ENCODE assay signal across 8 mouse cellular contexts in genomic region chr8:105270101-105270915, GRCm38 (mm10). TPM values are rescaled to one million over a fixed set of nuclear protein-coding genes. Genes with fewer than 3 reads are reported as not detected.
DNase-seq lines count a peak whose midpoint lies in the region; ATAC-seq lines count a peak whose summit lies in the region.

No protein-coding gene starts in this region.

- H3K4me3 ChIP-seq in heart, embryonic 15.5 days, result peak overlapping the region; percentile 50
- peak overlapping the region; percentile 39 for H3K4me3 ChIP-seq in hindbrain, embryonic 11.5 days (ENCODE audit: low read depth, low read length)
- peak overlapping the region; percentile 50 for H3K4me3 ChIP-seq in midbrain, embryonic 13.5 days (replicated peaks)

- no peak overlapping the region for H3K27ac ChIP-seq in heart, embryonic 15.5 days
- H3K27ac ChIP-seq in hindbrain, embryonic 11.5 days (ENCODE audit: low read depth, low read length), result no peak overlapping the region
- H3K27ac ChIP-seq in midbrain, embryonic 13.5 days, result no peak overlapping the region

- no peaks in the 10 kb centered on the region for H3K9me3 ChIP-seq in heart, embryonic 15.5 days (replicated peaks)
- H3K9me3 ChIP-seq in hindbrain, embryonic 11.5 days (ENCODE audit: control insufficient read depth, low read length), result no peaks in the 10 kb centered on the region
- no peaks in the 10 kb centered on the region; the same call in 1 of the 2 replicates for H3K9me3 ChIP-seq in midbrain, embryonic 13.5 days

- peak overlapping the region; percentile 52 for H3K9ac ChIP-seq in heart, embryonic 15.5 days
- H3K9ac ChIP-seq in hindbrain, embryonic 11.5 days (ENCODE audit: low read depth, low read length), result no peak overlapping the region
- H3K9ac ChIP-seq in midbrain, embryonic 13.5 days (replicated peaks), result peak overlapping the region; percentile 42; the same call in 1 of the 2 replicates

- no peak for DNase-seq in heart, adult 9 months (ENCODE audit: low spot score in 2 of 2)
- peak; percentile 41 for DNase-seq in ZHBTc4 (ENCODE audit: low read depth, low spot score)
- peak; percentile 46 for DNase-seq in hindbrain, embryonic 11.5 days (ENCODE audit: low spot score)
- DNase-seq in embryo, embryonic 9.5 days (ENCODE audit: extremely low spot score), result no peak
- DNase-seq in layer of hippocampus, postnatal 36 days, result no peak
- no peak for DNase-seq in frontal cortex, postnatal 10 days (ENCODE audit: low spot score in 2 of 2)

- peak overlapping the region; percentile 84 for H3K4me2 ChIP-seq in heart, embryonic 15.5 days
- peak overlapping the region; percentile 76 for H3K4me2 ChIP-seq in hindbrain, embryonic 11.5 days (replicated peaks; ENCODE audit: low read depth, low read length)
- H3K4me2 ChIP-seq in midbrain, embryonic 13.5 days (replicated peaks), result peak overlapping the region; percentile 75

- no peak for ATAC-seq in heart, embryonic 15.5 days (replicated peaks; ENCODE audit: insufficient number of reproducible peaks, insufficient read depth, low FRiP score, low read depth)
- no peak for ATAC-seq in hindbrain, embryonic 11.5 days (ENCODE audit: low FRiP score)
- ATAC-seq in midbrain, embryonic 13.5 days, result no peak

- peaks cover 31% of the 10 kb centered on the region for H3K4me1 ChIP-seq in heart, embryonic 15.5 days (replicated peaks)
- H3K4me1 ChIP-seq in hindbrain, embryonic 11.5 days (replicated peaks; ENCODE audit: control insufficient read depth, insufficient read depth, low read length), result peaks cover 13% of the 10 kb centered on the region; the same call in 1 of the 2 replicates
- H3K4me1 ChIP-seq in midbrain, embryonic 13.5 days (replicated peaks), result peaks cover 33% of the 10 kb centered on the region

- H3K27me3 ChIP-seq in heart, embryonic 15.5 days, result peaks cover 89% of the 10 kb centered on the region
- peaks cover 92% of the 10 kb centered on the region for H3K27me3 ChIP-seq in hindbrain, embryonic 11.5 days (ENCODE audit: control insufficient read depth, insufficient read depth, low read length)
- peaks cover 99% of the 10 kb centered on the region for H3K27me3 ChIP-seq in midbrain, embryonic 13.5 days

- 5% methylated on average over 39 of the region's 39 CpGs for WGBS in heart, embryonic 15.5 days
- 2% methylated on average over 39 of the region's 39 CpGs for WGBS in hindbrain, embryonic 11.5 days
- 3% methylated on average over 39 of the region's 39 CpGs for WGBS in midbrain, embryonic 13.5 days

- H3K36me3 ChIP-seq in heart, embryonic 15.5 days, result 0 out of 2 replicates have a peak, but pooled peaks cover 3% of the 10 kb centered on the region
- H3K36me3 ChIP-seq in hindbrain, embryonic 11.5 days (ENCODE audit: control insufficient read depth, insufficient read depth, low read length), result no peaks in the 10 kb centered on the region
- H3K36me3 ChIP-seq in midbrain, embryonic 13.5 days, result no peaks in the 10 kb centered on the region

RNA-seq across cellular contexts. Expression of gene Hsf4, which starts 0.7 kb away (rescaled TPM):
- polyA plus RNA-seq in heart, embryonic 15.5 days (2015; fragmentation: Nextera tagmentation; extraction: Ambion mirVana), result 0.13 and 0.30 TPM in 2 replicates
- polyA plus RNA-seq in hindbrain, embryonic 11.5 days (2014; fragmentation: Nextera tagmentation; extraction: Ambion mirVana), result 0.21 and 0.52 TPM in 2 replicates
- polyA plus RNA-seq in midbrain, embryonic 13.5 days (2015; fragmentation: Nextera tagmentation; extraction: Ambion mirVana), result 0.17 and 0.38 TPM in 2 replicates
- 1 to 10 TPM; 4.9 to 7.0 TPM for total RNA-seq in layer of hippocampus, postnatal 36 days (2021)

RNA-seq across cellular contexts. Expression of gene Nol3, which starts 5.6 kb away (rescaled TPM):
- polyA plus RNA-seq in heart, embryonic 15.5 days (2015; fragmentation: Nextera tagmentation; extraction: Ambion mirVana), result 3.8 and 4.7 TPM in 2 replicates
- 2.7 and 3.1 TPM in 2 replicates for polyA plus RNA-seq in hindbrain, embryonic 11.5 days (2014; fragmentation: Nextera tagmentation; extraction: Ambion mirVana)
- 3.1 and 4.3 TPM in 2 replicates for polyA plus RNA-seq in midbrain, embryonic 13.5 days (2015; fragmentation: Nextera tagmentation; extraction: Ambion mirVana)
- total RNA-seq in layer of hippocampus, postnatal 36 days (2021), result 1 to 10 TPM; 6.9 to 9.1 TPM

RNA-seq across cellular contexts. Expression of gene Fbxl8, which starts 5.9 kb away (rescaled TPM):
- 3.1 and 4.5 TPM in 2 replicates for polyA plus RNA-seq in heart, embryonic 15.5 days (2015; fragmentation: Nextera tagmentation; extraction: Ambion mirVana)
- 0.78 and 1.4 TPM in 2 replicates for polyA plus RNA-seq in hindbrain, embryonic 11.5 days (2014; fragmentation: Nextera tagmentation; extraction: Ambion mirVana)
- 0.48 and 0.61 TPM in 2 replicates for polyA plus RNA-seq in midbrain, embryonic 13.5 days (2015; fragmentation: Nextera tagmentation; extraction: Ambion mirVana)
- 1 to 10 TPM; 1.0 TPM for total RNA-seq in layer of hippocampus, postnatal 36 days (2021)

RNA-seq across cellular contexts. Expression of gene Tradd, which starts 5.9 kb away (rescaled TPM):
- polyA plus RNA-seq in heart, embryonic 15.5 days (2015; fragmentation: Nextera tagmentation; extraction: Ambion mirVana), result 17.9 and 24.0 TPM in 2 replicates
- polyA plus RNA-seq in hindbrain, embryonic 11.5 days (2014; fragmentation: Nextera tagmentation; extraction: Ambion mirVana), result 13.5 and 14.3 TPM in 2 replicates
- 12.5 and 13.4 TPM in 2 replicates for polyA plus RNA-seq in midbrain, embryonic 13.5 days (2015; fragmentation: Nextera tagmentation; extraction: Ambion mirVana)
- 1 to 10 TPM; 8.2 to 9.0 TPM for total RNA-seq in layer of hippocampus, postnatal 36 days (2021)

RNA-seq across cellular contexts. Expression of gene B3gnt9, which starts 15.4 kb away (rescaled TPM):
- polyA plus RNA-seq in heart, embryonic 15.5 days (2015; fragmentation: Nextera tagmentation; extraction: Ambion mirVana), result 13.6 and 17.6 TPM in 2 replicates
- 4.2 and 6.3 TPM in 2 replicates for polyA plus RNA-seq in hindbrain, embryonic 11.5 days (2014; fragmentation: Nextera tagmentation; extraction: Ambion mirVana)
- polyA plus RNA-seq in midbrain, embryonic 13.5 days (2015; fragmentation: Nextera tagmentation; extraction: Ambion mirVana), result 3.6 and 4.2 TPM in 2 replicates
- 1 to 10 TPM; 2.2 to 2.6 TPM for total RNA-seq in layer of hippocampus, postnatal 36 days (2021)

Comparison
In these comparisons a context has a peak if more than half of its experiments do, and no peak if none do; other contexts are left out.
1. DNase-seq: peak in ZHBTc4 (single experiment) and hindbrain, embryonic 11.5 days (single experiment); none in heart, adult 9 months (0 of 2), embryo, embryonic 9.5 days (single experiment), layer of hippocampus, postnatal 36 days (0 of 2) and frontal cortex, postnatal 10 days (0 of 2).
2. Peak in every context shown above with its lines, with median percentiles within 50 percentile points of each other: H3K4me2 ChIP-seq and H3K4me3 ChIP-seq.